33 mouse cellular contexts compared by ENCODE assay signal in genomic region chr3:132907506-132908203, GRCm38 (mm10). TPM values are rescaled to one million over a fixed set of nuclear protein-coding genes. Genes with fewer than 3 reads are reported as not detected.
DNase-seq lines count a peak whose midpoint lies in the region; ATAC-seq lines count a peak whose summit lies in the region.
"Had no signal": no experiment of that assay in that cellular context is flagged by ENCODE, and none has a peak within 500 bp of the region (broad histone marks: within the 10 kb centered on the region; RNA-seq: fewer than 3 reads in every experiment).

No protein-coding gene starts in this region.

- H3K27ac ChIP-seq in kidney, embryonic 14.5 days (ENCODE audit: low read depth, low read length): peak overlapping the region; percentile 67; the same call in 1 of the 2 replicates
- no peak overlapping the region for H3K27ac ChIP-seq in forebrain, embryonic 15.5 days (replicated peaks)
- H3K27ac ChIP-seq: embryonic facial prominence, embryonic 12.5 days; hindbrain, embryonic 10.5 days; hindbrain, embryonic 15.5 days; liver, embryonic 14.5 days; midbrain, embryonic 10.5 days; neural tube, embryonic 12.5 days; stomach, postnatal 0 days had no signal

- H3K9ac ChIP-seq in kidney, embryonic 14.5 days (ENCODE audit: low read depth, low read length): no peak overlapping the region
- no peak overlapping the region for H3K9ac ChIP-seq in forebrain, embryonic 15.5 days (replicated peaks)
- H3K9ac ChIP-seq: embryonic facial prominence, embryonic 12.5 days; hindbrain, embryonic 15.5 days; liver, embryonic 14.5 days; lung, embryonic 14.5 days; neural tube, embryonic 12.5 days had no signal

- peaks cover 13% of the 10 kb centered on the region; the same call in 1 of the 2 replicates for H3K4me1 ChIP-seq in kidney, embryonic 14.5 days (ENCODE audit: control insufficient read depth, insufficient read depth, low read length)
- H3K4me1 ChIP-seq in forebrain, embryonic 15.5 days: no peaks in the 10 kb centered on the region
- H3K4me1 ChIP-seq: hindbrain, embryonic 10.5 days; hindbrain, embryonic 15.5 days; midbrain, embryonic 10.5 days; neural tube, embryonic 12.5 days had no signal

- peak; percentile 74 for DNase-seq in heart, adult 11 months
- no peak for DNase-seq in heart, adult 9 months (ENCODE audit: low spot score in 2 of 2)
- no peak for DNase-seq in kidney, postnatal 25 days
- DNase-seq in kidney, postnatal 36 days: peak; percentile 26 to 45
- DNase-seq in cerebellum, adult 18-20 months: no peak
- DNase-seq in adrenal gland, adult 18-20 months (ENCODE audit: low spot score in 2 of 2): no peak
- DNase-seq: adrenal gland, adult 2 months; adrenal gland, postnatal 36 days; cerebellum, adult 8-10 months; cerebellum, postnatal 36 days; heart, postnatal 14 days; layer of hippocampus, postnatal 36 days; liver; lung, embryonic 14.5 days; lung, postnatal 14 days; right cerebral cortex, adult 18-20 months; right cerebral cortex, postnatal 4 days; thymus, adult 2 months; thymus, postnatal 4 days had no signal

- no peaks in the 10 kb centered on the region; the same call in 1 of the 2 replicates for H3K36me3 ChIP-seq in kidney, embryonic 14.5 days (ENCODE audit: control insufficient read depth, insufficient read depth, low read length)
- H3K36me3 ChIP-seq in forebrain, embryonic 15.5 days: no peaks in the 10 kb centered on the region
- H3K36me3 ChIP-seq: embryonic facial prominence, embryonic 12.5 days; hindbrain, embryonic 10.5 days; hindbrain, embryonic 15.5 days; midbrain, embryonic 10.5 days; neural tube, embryonic 12.5 days had no signal

- ATAC-seq in kidney, embryonic 14.5 days (ENCODE audit: low FRiP score, low TSS enrichment): peak; percentile 82
- ATAC-seq in forebrain, embryonic 15.5 days (replicated peaks): peak; percentile 23; the same call in 1 of the 2 replicates
- ATAC-seq: inflammation-experienced regulatory T-cells, adult 6 months; midbrain, embryonic 16.5 days had no signal

- WGBS in kidney, embryonic 14.5 days: 64% methylated on average over 8 of the region's 8 CpGs
- 32% methylated on average over 8 of the region's 8 CpGs for WGBS in forebrain, embryonic 15.5 days

- no peak overlapping the region for H3K4me2 ChIP-seq in kidney, embryonic 14.5 days (replicated peaks; ENCODE audit: low read depth, low read length)
- H3K4me2 ChIP-seq in forebrain, embryonic 15.5 days (replicated peaks): no peak overlapping the region
- H3K4me2 ChIP-seq: embryonic facial prominence, embryonic 12.5 days; hindbrain, embryonic 15.5 days; lung, embryonic 14.5 days; neural tube, embryonic 12.5 days had no signal

- no peak overlapping the region for H3K4me3 ChIP-seq in kidney, embryonic 14.5 days (ENCODE audit: low read length)
- no peak overlapping the region for H3K4me3 ChIP-seq in forebrain, embryonic 15.5 days
- H3K4me3 ChIP-seq: embryonic facial prominence, embryonic 12.5 days; hindbrain, embryonic 10.5 days; hindbrain, embryonic 15.5 days; midbrain, embryonic 10.5 days; myocyte; neural tube, embryonic 12.5 days had no signal

- no peaks in the 10 kb centered on the region for H3K9me3 ChIP-seq in kidney, embryonic 14.5 days (ENCODE audit: control insufficient read depth, low read length)
- H3K9me3 ChIP-seq in forebrain, embryonic 15.5 days: no peaks in the 10 kb centered on the region
- H3K9me3 ChIP-seq: embryonic facial prominence, embryonic 12.5 days; hindbrain, embryonic 10.5 days; hindbrain, embryonic 15.5 days; midbrain, embryonic 10.5 days; neural tube, embryonic 12.5 days had no signal

- no peaks in the 10 kb centered on the region for H3K27me3 ChIP-seq in kidney, embryonic 14.5 days (ENCODE audit: control insufficient read depth, insufficient read depth, low read length)
- H3K27me3 ChIP-seq in forebrain, embryonic 15.5 days: no peaks in the 10 kb centered on the region
- H3K27me3 ChIP-seq: embryonic facial prominence, embryonic 12.5 days; hindbrain, embryonic 15.5 days; neural tube, embryonic 12.5 days had no signal

RNA-seq across cellular contexts. Expression of gene Npnt, which starts 42.4 kb away (rescaled TPM):
- 39.1 and 102 TPM in 2 replicates for polyA plus RNA-seq in kidney, embryonic 14.5 days (2014; fragmentation: Nextera tagmentation; extraction: Ambion mirVana)
- 5.5 and 8.2 TPM in 2 replicates for polyA plus RNA-seq in forebrain, embryonic 15.5 days (2015; fragmentation: Nextera tagmentation; extraction: Ambion mirVana)
- 10 to 100 TPM; 10.5 to 10.7 TPM for total RNA-seq in adrenal gland, adult 18-20 months (2021)
- total RNA-seq: megakaryocyte progenitor cell, adult 5-6 weeks; MEL had no signal

Comparison
In these comparisons a context has a peak if more than half of its experiments do, and no peak if none do; other contexts are left out.
1. DNase-seq: peak in heart, adult 11 months (single experiment) and kidney, postnatal 36 days (2 of 2); none in heart, adult 9 months (0 of 2), kidney, postnatal 25 days (0 of 2), cerebellum, adult 18-20 months (0 of 2) and adrenal gland, adult 18-20 months (0 of 2).